Mouse (Mus musculus): ENCODE measurements around the gene Nup93.

The Nup93 gene

DNA sequence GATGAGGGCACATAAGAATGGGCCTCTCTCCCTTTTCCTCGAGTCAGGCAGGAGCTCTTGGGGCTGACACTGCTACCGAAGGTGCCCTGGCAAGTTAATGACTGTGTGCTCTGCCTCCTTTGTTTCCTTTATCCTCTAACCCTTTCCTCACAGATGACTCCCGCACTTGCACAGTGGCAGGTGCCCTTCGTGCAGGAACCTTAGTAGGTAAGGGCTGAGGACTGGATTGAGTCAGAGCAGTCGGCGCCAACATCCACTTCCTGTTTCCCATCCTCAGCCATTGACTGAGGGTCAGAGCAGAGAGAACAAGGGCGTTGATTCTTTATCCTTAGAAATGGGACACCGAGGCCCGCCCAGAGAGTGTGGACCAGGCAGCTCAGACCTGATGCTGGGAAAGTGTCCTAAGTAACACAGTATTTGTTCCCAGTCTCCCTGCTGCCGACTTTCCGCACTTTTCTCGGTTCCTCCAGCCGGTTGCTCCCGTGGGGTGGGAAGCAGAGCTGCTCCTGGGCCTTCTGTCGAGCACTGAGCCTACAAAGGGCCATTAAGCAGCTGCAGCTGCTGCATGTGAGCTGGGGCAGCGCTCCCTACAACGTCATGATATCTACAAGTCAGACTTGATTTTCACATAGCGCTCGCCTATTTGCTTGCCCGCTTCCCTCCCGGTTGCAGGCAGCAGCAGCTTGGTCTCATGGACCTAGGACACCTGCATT, 26.9 kb upstream of the Nup93 start:
- no peak for DNase-seq (ENCODE audit: low spot score)

- DNase-seq (ENCODE audit: low spot score), result no peak
Measured at GRCm38 (mm10) chr8:94189275-94190031, 24.9 kb upstream of the Nup93 start.

GRCm38 (mm10) chr8:94191101-94191691, 23.2 kb upstream of the Nup93 start:
- DNase-seq (ENCODE audit: low spot score), result peak; percentile 49

- no peak for DNase-seq (ENCODE audit: low spot score)
Measured at GRCm38 (mm10) chr8:94192926-94193325, 21.4 kb upstream of the Nup93 start.

DNA sequence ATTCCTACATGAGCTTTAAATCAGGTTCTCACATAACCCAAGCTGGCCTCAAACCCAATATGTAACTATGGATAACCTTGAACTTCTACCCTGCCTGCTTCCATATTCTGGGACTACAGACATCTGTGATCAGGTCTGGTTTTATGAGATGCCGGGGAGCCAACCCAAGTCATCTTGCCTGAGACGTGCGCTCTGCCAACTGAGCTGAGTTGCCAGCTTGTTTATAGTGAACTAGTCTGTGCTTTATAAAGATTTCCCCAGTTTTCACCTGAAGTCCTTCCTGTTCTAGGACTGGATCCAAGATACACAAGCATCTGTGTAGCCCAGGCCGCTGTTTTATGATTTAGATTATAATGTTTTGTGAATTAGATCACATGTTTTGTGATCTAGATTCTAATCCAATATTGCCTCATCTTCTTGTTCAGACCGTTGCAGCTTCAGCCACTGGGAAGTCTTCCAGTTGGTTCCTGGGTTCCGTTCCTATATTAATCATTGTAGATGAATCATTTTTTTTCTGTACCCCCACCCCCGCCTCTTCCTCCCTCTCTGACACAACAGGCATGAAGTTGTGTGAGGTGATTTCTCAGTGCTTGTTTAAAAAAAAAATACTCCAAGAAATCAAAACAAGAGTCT, 19.7 kb upstream of the Nup93 start:
- no peak for DNase-seq (ENCODE audit: low spot score)

GRCm38 (mm10) chr8:94199202-94199869, 15.0 kb upstream of the Nup93 start:
- peak; percentile 75 for DNase-seq (ENCODE audit: low spot score)

DNA sequence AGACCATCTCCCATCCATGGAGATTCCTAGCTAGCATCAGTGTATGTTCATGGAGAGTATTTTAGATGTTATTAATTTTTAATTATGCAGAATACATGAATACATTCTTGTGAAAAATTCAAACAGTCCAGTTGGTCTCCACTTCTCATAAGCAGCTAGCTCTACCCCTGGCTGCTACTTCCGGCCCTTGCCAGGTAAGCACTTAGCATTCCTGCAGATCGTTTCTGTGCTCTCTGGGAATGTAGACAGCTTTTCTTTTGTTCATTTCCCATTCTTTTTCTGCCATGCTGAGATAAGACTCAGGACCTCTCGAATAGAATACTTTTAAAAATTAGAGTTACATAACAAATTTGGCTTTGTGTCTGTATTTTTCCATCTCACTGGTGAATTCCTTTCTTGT, 10.3 kb upstream of the Nup93 start:
- DNase-seq (ENCODE audit: low spot score), result no peak

- DNase-seq (ENCODE audit: low spot score), result peak; percentile 90
Measured at GRCm38 (mm10) chr8:94205736-94206135, 8.6 kb upstream of the Nup93 start.

GRCm38 (mm10) chr8:94206256-94206655, 8.1 kb upstream of the Nup93 start:
- no peak for DNase-seq (ENCODE audit: low spot score)

- DNase-seq (ENCODE audit: low spot score), result no peak
Measured at GRCm38 (mm10) chr8:94207491-94207890, 6.9 kb upstream of the Nup93 start.

- no peak for DNase-seq (ENCODE audit: low spot score)
Measured at GRCm38 (mm10) chr8:94209639-94210038, 4.7 kb upstream of the Nup93 start.

GRCm38 (mm10) chr8:94210225-94210624, 4.1 kb upstream of the Nup93 start:
- DNase-seq (ENCODE audit: low spot score), result no peak

- no peak for DNase-seq (ENCODE audit: low spot score)
Measured at GRCm38 (mm10) chr8:94213819-94214218, 545 bp upstream of the Nup93 start.

GRCm38 (mm10) chr8:94227381-94227939, 13.1 kb downstream of the Nup93 start:
- no peak for DNase-seq (ENCODE audit: low spot score)

GRCm38 (mm10) chr8:94240240-94240751, 25.9 kb downstream of the Nup93 start:
- DNase-seq (ENCODE audit: low spot score), result no peak

GRCm38 (mm10) chr8:94249836-94250435, 35.6 kb downstream of the Nup93 start:
- no peak for DNase-seq (ENCODE audit: low spot score)

GRCm38 (mm10) chr8:94258881-94259280, 44.5 kb downstream of the Nup93 start:
- DNase-seq (ENCODE audit: low spot score), result no peak

DNA sequence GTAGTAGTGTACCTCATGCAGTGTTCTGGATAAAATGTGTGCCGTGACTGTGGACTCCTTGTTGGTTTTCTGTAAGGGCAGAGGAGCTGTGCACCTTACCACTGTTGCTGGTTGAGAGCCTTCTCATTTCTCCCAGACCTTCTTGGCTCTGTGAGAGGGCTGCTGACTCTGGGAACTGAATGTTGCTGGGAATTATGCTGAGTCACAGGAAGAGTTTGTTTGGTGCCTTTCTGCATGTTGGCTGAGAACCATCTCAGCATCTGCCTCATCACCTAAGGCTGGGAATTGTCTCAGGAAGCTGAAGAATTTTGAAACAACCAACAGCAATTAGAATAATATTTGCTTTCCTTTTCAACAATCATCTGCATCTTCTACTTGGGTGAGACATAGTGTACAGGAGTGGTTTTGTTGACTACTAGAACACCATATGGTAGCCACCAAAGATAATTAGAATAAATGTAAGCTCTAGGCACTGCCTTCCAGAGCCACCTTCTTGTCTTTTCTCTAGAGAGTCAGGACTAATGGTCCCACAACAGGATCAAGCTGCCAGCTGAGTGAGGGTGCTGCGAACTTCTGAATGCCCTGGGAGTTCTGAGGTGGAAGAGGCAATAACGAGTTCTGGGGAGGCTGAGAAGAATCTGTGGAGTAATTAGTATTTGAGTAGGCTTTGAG, 48.4 kb downstream of the Nup93 start:
- DNase-seq (ENCODE audit: low spot score), result no peak

- DNase-seq (ENCODE audit: low spot score), result no peak
Measured at GRCm38 (mm10) chr8:94266344-94267191, 52.2 kb downstream of the Nup93 start.
